ENCODE assay signal across 8 mouse cellular contexts in the genomic region with DNA sequence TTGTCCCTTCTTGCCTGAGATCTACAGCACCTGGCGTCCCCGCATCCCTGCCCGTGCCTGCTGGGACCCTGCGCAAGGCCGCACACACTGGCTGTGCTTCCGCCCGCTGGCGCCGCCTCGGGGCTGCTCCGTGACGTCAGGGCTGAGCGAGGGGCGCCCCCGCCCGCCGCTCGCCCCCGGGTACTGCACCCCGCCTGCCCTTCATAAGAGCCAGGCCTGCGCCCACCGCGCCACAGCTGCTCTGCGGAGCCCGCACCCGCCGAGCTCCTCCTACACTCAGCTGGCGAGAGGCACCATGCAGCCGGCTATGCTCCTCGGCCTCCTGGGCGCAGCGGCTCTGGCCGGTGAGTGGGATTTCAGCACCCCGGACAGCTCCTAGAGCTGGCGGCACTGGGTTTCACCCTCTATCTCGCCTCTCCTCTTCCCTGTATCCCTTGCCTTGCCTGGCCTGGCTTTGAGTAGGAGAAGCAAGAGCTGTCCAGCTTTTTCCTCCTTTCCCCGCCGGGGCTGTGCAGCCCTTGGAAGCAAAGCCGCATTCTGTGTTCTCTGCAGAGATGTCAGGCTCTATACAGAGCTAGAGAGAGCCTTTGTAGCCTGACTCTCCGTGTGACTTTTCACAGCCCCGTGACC. TPM values are rescaled to one million over a fixed set of nuclear protein-coding genes. Genes with fewer than 3 reads are reported as not detected.
A peak's percentile ranks its signal among the peaks of the same experiment; 100 is the strongest.
DNase-seq lines count a peak whose midpoint lies in the region; ATAC-seq and TF ChIP-seq lines count a peak whose summit lies in the region.

No protein-coding gene starts in this region.

- no peak overlapping the region for H3K27ac ChIP-seq in intestine, postnatal 0 days (ENCODE audit: low read depth, low read length)
- peak overlapping the region; percentile 56 for H3K27ac ChIP-seq in midbrain, embryonic 11.5 days (ENCODE audit: low read depth, low read length)

- H3K4me3 ChIP-seq in intestine, postnatal 0 days (ENCODE audit: low read depth, low read length), result peak overlapping the region; percentile 33; the same call in 1 of the 2 replicates
- H3K4me3 ChIP-seq in midbrain, embryonic 11.5 days (ENCODE audit: low read depth, low read length), result peak overlapping the region; percentile 38

- intact Hi-C loops in left cerebral cortex, postnatal 36 days (cut with DNase I), result loop anchor here (2.0 to 5.0 kb wide), 3 partner anchors 39 to 264 kb away; no protein-coding TSS in a partner anchor

- no peaks in the 10 kb centered on the region for H3K9me3 ChIP-seq in intestine, postnatal 0 days (ENCODE audit: control insufficient read depth)
- no peaks in the 10 kb centered on the region for H3K9me3 ChIP-seq in midbrain, embryonic 11.5 days (ENCODE audit: control insufficient read depth, low read length)

- peak; percentile 81 for DNase-seq in adipocyte (ENCODE audit: low spot score)
- peak; percentile 95 for DNase-seq in embryo, embryonic 10.5 days (ENCODE audit: low spot score)
- peak; percentile 3 for DNase-seq in gonadal fat pad, adult 2 months (ENCODE audit: low read depth)
- DNase-seq in left cerebral cortex, postnatal 36 days (ENCODE audit: low spot score in 2 of 2), result peak; percentile 88 to 92
- peak; percentile 99 for DNase-seq in midbrain, embryonic 11.5 days (ENCODE audit: low spot score, missing footprints)
- peak; percentile 10 to 47 for DNase-seq in spleen, adult 18-20 months

- H3K27me3 ChIP-seq in intestine, postnatal 0 days (replicated peaks; ENCODE audit: control insufficient read depth, insufficient read depth, low read length), result peaks cover 6% of the 10 kb centered on the region; the same call in 1 of the 2 replicates
- H3K27me3 ChIP-seq in midbrain, embryonic 11.5 days (ENCODE audit: control insufficient read depth, insufficient read depth, low read length), result no peaks in the 10 kb centered on the region

- peak; percentile 86 for ATAC-seq in intestine, postnatal 0 days
- ATAC-seq in midbrain, embryonic 11.5 days (ENCODE audit: low FRiP score), result peak; percentile 99
- no peak for ATAC-seq in erythroid progenitor cell, adult 5-6 weeks (replicated peaks; ENCODE audit: low FRiP score, poor library complexity, severe bottlenecking)

- TF ChIP-seq CTCF in intestine, postnatal 0 days (IDR thresholded peaks at IDR 0.05; ENCODE audit: low read depth), result no peak

- no peaks in the 10 kb centered on the region for H3K36me3 ChIP-seq in intestine, postnatal 0 days (ENCODE audit: control insufficient read depth, insufficient read depth)
- H3K36me3 ChIP-seq in midbrain, embryonic 11.5 days (ENCODE audit: control insufficient read depth, insufficient read depth, low read length), result no peaks in the 10 kb centered on the region

- H3K9ac ChIP-seq in intestine, postnatal 0 days (ENCODE audit: low read depth, low read length), result no peak overlapping the region
- H3K9ac ChIP-seq in midbrain, embryonic 11.5 days (ENCODE audit: low read length), result peak overlapping the region; percentile 41

- H3K4me1 ChIP-seq in intestine, postnatal 0 days (replicated peaks; ENCODE audit: control insufficient read depth, insufficient read depth, low read length), result no peaks in the 10 kb centered on the region
- H3K4me1 ChIP-seq in midbrain, embryonic 11.5 days (ENCODE audit: control insufficient read depth, insufficient read depth, low read length), result peaks cover 6% of the 10 kb centered on the region; the same call in 1 of the 2 replicates

- WGBS in intestine, postnatal 0 days, result under 1% methylated on average over 40 of the region's 41 CpGs
- WGBS in midbrain, embryonic 11.5 days, result under 1% methylated on average over 40 of the region's 41 CpGs

- peak overlapping the region; percentile 68 for H3K4me2 ChIP-seq in intestine, postnatal 0 days (replicated peaks; ENCODE audit: low read depth)
- peak overlapping the region; percentile 65 for H3K4me2 ChIP-seq in midbrain, embryonic 11.5 days

RNA-seq across cellular contexts. Expression of a gene that starts 0.5 kb away (rescaled TPM):
- polyA plus RNA-seq in gonadal fat pad, adult 2 months (2012; rRNA removed), result 0.05 TPM in 1 of 2 replicates, not detected in the other
- 46.3 and 47.0 TPM in 2 replicates for polyA plus RNA-seq in intestine, postnatal 0 days (2015; fragmentation: Nextera tagmentation; extraction: Ambion mirVana)
- 100 to 1,000 TPM; 267 to 280 TPM for total RNA-seq in left cerebral cortex, postnatal 36 days (2021)
- polyA plus RNA-seq in midbrain, embryonic 11.5 days (2014; fragmentation: Nextera tagmentation; extraction: Ambion mirVana), result 23.0 and 25.5 TPM in 2 replicates
- total RNA-seq in erythroid progenitor cell, adult 5-6 weeks (2015; ENCODE audit: low replicate concordance), result not detected in 2 replicates
- not detected in 2 replicates for total RNA-seq in erythroid progenitor cell, adult 5-6 weeks (2017; ENCODE audit: low replicate concordance)

RNA-seq across cellular contexts. Expression of a gene that starts 34.3 kb away (rescaled TPM):
- 5.6 and 6.7 TPM in 2 replicates for polyA plus RNA-seq in gonadal fat pad, adult 2 months (2012; rRNA removed)
- 35.5 and 38.4 TPM in 2 replicates for polyA plus RNA-seq in intestine, postnatal 0 days (2015; fragmentation: Nextera tagmentation; extraction: Ambion mirVana)
- total RNA-seq in left cerebral cortex, postnatal 36 days (2021), result 10 to 100 TPM; 27.1 to 31.8 TPM
- polyA plus RNA-seq in midbrain, embryonic 11.5 days (2014; fragmentation: Nextera tagmentation; extraction: Ambion mirVana), result 31.8 and 32.9 TPM in 2 replicates
- total RNA-seq in erythroid progenitor cell, adult 5-6 weeks (2015; ENCODE audit: low replicate concordance), result 2.9 and 12.6 TPM in 2 replicates
- total RNA-seq in erythroid progenitor cell, adult 5-6 weeks (2017; ENCODE audit: low replicate concordance), result 4.3 and 7.7 TPM in 2 replicates

RNA-seq across cellular contexts. Expression of a gene that starts 34.4 kb away (rescaled TPM):
- polyA plus RNA-seq in gonadal fat pad, adult 2 months (2012; rRNA removed), result 1.7 and 2.3 TPM in 2 replicates
- 2.5 and 3.5 TPM in 2 replicates for polyA plus RNA-seq in intestine, postnatal 0 days (2015; fragmentation: Nextera tagmentation; extraction: Ambion mirVana)
- 1 to 10 TPM; 4.7 to 5.2 TPM for total RNA-seq in left cerebral cortex, postnatal 36 days (2021)
- polyA plus RNA-seq in midbrain, embryonic 11.5 days (2014; fragmentation: Nextera tagmentation; extraction: Ambion mirVana), result 23.1 and 23.7 TPM in 2 replicates
- 10.9 and 13.0 TPM in 2 replicates for total RNA-seq in erythroid progenitor cell, adult 5-6 weeks (2015; ENCODE audit: low replicate concordance)
- total RNA-seq in erythroid progenitor cell, adult 5-6 weeks (2017; ENCODE audit: low replicate concordance), result 2.5 and 8.3 TPM in 2 replicates

Comparison
In these comparisons a context has a peak if more than half of its experiments do, and no peak if none do; other contexts are left out.
1. DNase-seq: peak in every context shown above with its lines; median percentile 99 in midbrain, embryonic 11.5 days; 95 in embryo, embryonic 10.5 days; 90 in left cerebral cortex, postnatal 36 days; 81 in adipocyte; 28 in spleen, adult 18-20 months; 3 in gonadal fat pad, adult 2 months.
2. RNA of a gene that starts 0.5 kb away (polyA plus RNA-seq): 46.3 to 47.0 TPM in intestine, postnatal 0 days and 23.0 to 25.5 TPM in midbrain, embryonic 11.5 days; 0.05 TPM in gonadal fat pad, adult 2 months; every median in the first group is over 10 times any median in the second.